Mouse (Mus musculus): ENCODE measurements around the gene Rin3.

- TF ChIP-seq CTCF (IDR thresholded peaks at IDR 0.05; ENCODE audit: borderline replicate concordance, control insufficient read depth, extremely low read depth, insufficient read depth, low read length, poor library complexity): no peak
- TF ChIP-seq POLR2A (IDR thresholded peaks at IDR 0.05; ENCODE audit: control insufficient read depth, extremely low read depth, insufficient read depth, low read length, poor library complexity): no peak
These were observed 73.9 kb downstream of the Rin3 start for GRCm38 (mm10) chr12:102356781-102357180.
